Mouse (Mus musculus) testis, adult 2 months (tissue): Measurements from ENCODE around the gene Zfp651. TPM values are rescaled to one million over a fixed set of nuclear protein-coding genes. Genes with fewer than 3 reads are reported as not detected.
A peak's percentile ranks its signal among the peaks of the same experiment; 100 is the strongest.

Experiments
- H3K27ac ChIP-seq: fragments of 200-500 bp; 2 replicates; pipeline ENCODE4 v1.5.1; 2012; ENCODE audit warnings: low read depth, low read length; ENCODE audit not compliant: control insufficient read depth, insufficient read depth
- H3K27me3 ChIP-seq: fragments of 200-500 bp; 2 replicates; pipeline ENCODE4 v1.6.1; 2012; ENCODE audit warnings: mild to moderate bottlenecking, low read length, moderate library complexity; ENCODE audit not compliant: control insufficient read depth, insufficient read depth
- H3K36me3 ChIP-seq: fragments of 200-500 bp; 2 replicates; pipeline ENCODE4 v1.6.1; 2012; ENCODE audit warnings: mild to moderate bottlenecking, low read length; ENCODE audit not compliant: control insufficient read depth, insufficient read depth
- H3K4me1 ChIP-seq: fragments of 200-500 bp; 2 replicates; pipeline ENCODE4 v1.6.1; 2012; ENCODE audit warnings: low read length; ENCODE audit not compliant: control insufficient read depth, insufficient read depth
- H3K4me3 ChIP-seq: fragments of 200-500 bp; 2 replicates; pipeline ENCODE4 v1.5.1; 2012; ENCODE audit warnings: low read depth, mild to moderate bottlenecking, low read length, moderate library complexity, mixed read lengths; ENCODE audit not compliant: control insufficient read depth
- CTCF ChIP-seq: fragments of 200-500 bp; IDR thresholded peaks from 2 replicates; pipeline ENCODE4 v1.5.1; 2012; ENCODE audit warnings: low read depth, mild to moderate bottlenecking, inconsistent platforms, low read length, moderate library complexity; ENCODE audit not compliant: control insufficient read depth, insufficient read depth, insufficient replicate concordance
- POLR2A ChIP-seq: fragments of 200-500 bp; IDR thresholded peaks from 2 replicates; pipeline ENCODE4 v1.6.1; 2012; ENCODE audit warnings: low read depth, mild to moderate bottlenecking, inconsistent platforms, low read length, moderate library complexity; ENCODE audit not compliant: control insufficient read depth
- polyA plus RNA-seq: library from polyadenylated mRNA; depleted of rRNA; stranded (reverse); fragments of >200 nt; gene quantifications from 2 replicates; pipeline ENCODE4 v1.2.3, GENCODE M21; 2012

Gene Zfp651
- polyA plus RNA-seq, 1 experiment: 4.9 TPM

GRCm38 (mm10) chr9:121762761-121763160 lies 3.6 kb downstream of the Zfp651 start:
- TF ChIP-seq POLR2A (no peak), CTCF (no peak)
- Histone ChIP-seq H3K27me3 (no peaks in the 10 kb centered on the region), H3K36me3 (no peaks in the 10 kb centered on the region), H3K27ac (no peak overlapping the region), H3K4me3 (no peak overlapping the region), H3K4me1 (peaks cover 25% of the 10 kb centered on the region)

GRCm38 (mm10) chr9:121763716-121764115 lies 4.6 kb downstream of the Zfp651 start:
- Histone ChIP-seq H3K27ac (no peak overlapping the region), H3K36me3 (no peaks in the 10 kb centered on the region), H3K4me1 (peaks cover 18% of the 10 kb centered on the region), H3K27me3 (no peaks in the 10 kb centered on the region), H3K4me3 (no peak overlapping the region)
- TF ChIP-seq POLR2A (no peak), CTCF (no peak)

- Histone ChIP-seq H3K27me3 (no peaks in the 10 kb centered on the region), H3K4me1 (peaks cover 5% of the 10 kb centered on the region; the same call in 1 of the 2 replicates), H3K36me3 (no peaks in the 10 kb centered on the region), H3K27ac (no peak overlapping the region), H3K4me3 (no peak overlapping the region)
- TF ChIP-seq CTCF: no peak
- TF ChIP-seq POLR2A: no peak
Observed at GRCm38 (mm10) chr9:121765166-121765855, 6.2 kb downstream of the Zfp651 start.

- H3K4me3 ChIP-seq: no peak overlapping the region
- no peaks in the 10 kb centered on the region for H3K27me3 ChIP-seq
- TF ChIP-seq POLR2A (no peak), CTCF (no peak)
- no peak overlapping the region for H3K27ac ChIP-seq
- H3K36me3 ChIP-seq: no peaks in the 10 kb centered on the region
- peaks cover under 1% of the 10 kb centered on the region; the same call in 1 of the 2 replicates for H3K4me1 ChIP-seq
Observed at GRCm38 (mm10) chr9:121772412-121772811, 13.3 kb downstream of the Zfp651 start.

GRCm38 (mm10) chr9:121775951-121776350 lies 16.8 kb downstream of the Zfp651 start:
- H3K4me1 ChIP-seq: peaks cover 10% of the 10 kb centered on the region; the same call in 1 of the 2 replicates
- no peaks in the 10 kb centered on the region for H3K27me3 ChIP-seq
- TF ChIP-seq CTCF (no peak), POLR2A (no peak)

GRCm38 (mm10) chr9:121776511-121776910 lies 17.4 kb downstream of the Zfp651 start:
- no peaks in the 10 kb centered on the region for H3K36me3 ChIP-seq
- no peaks in the 10 kb centered on the region for H3K27me3 ChIP-seq
- H3K4me3 ChIP-seq: no peak overlapping the region
- H3K4me1 ChIP-seq: peaks cover 10% of the 10 kb centered on the region; the same call in 1 of the 2 replicates
- H3K27ac ChIP-seq: no peak overlapping the region
- TF ChIP-seq POLR2A (no peak), CTCF (no peak)

More at GRCm38 (mm10) chr9:121775951-121776350, 16.8 kb downstream of the Zfp651 start:
- Histone ChIP-seq H3K27ac (no peak overlapping the region), H3K36me3 (no peaks in the 10 kb centered on the region), H3K4me3 (no peak overlapping the region)

GRCm38 (mm10) chr9:121777484-121778065 lies 18.4 kb downstream of the Zfp651 start, which contains the start of gene Klhl40:
TSS of gene Klhl40 (plus strand) at chr9:121777607.
- Histone ChIP-seq H3K4me3 (peak within 1 kb of the TSS; percentile 27), H3K36me3 (no peaks in the 10 kb centered on the region), H3K4me1 (peaks cover 10% of the 10 kb centered on the region; the same call in 1 of the 2 replicates), H3K27me3 (no peaks in the 10 kb centered on the region), H3K27ac (no peak within 1 kb of the TSS)
- TF ChIP-seq CTCF (no peak), POLR2A (no peak)
